Mouse (Mus musculus): ENCODE measurements around the gene Gtpbp6. TPM values are rescaled to one million over a fixed set of nuclear protein-coding genes. Genes with fewer than 3 reads are reported as not detected.
"Not testable (repeated sequence)": the region's sequence is repeated elsewhere in the genome, so short reads cannot be mapped to it uniquely, and the experiment has no call there.

Gene Gtpbp6
- polyA plus RNA-seq (2016; fragmentation: Nextera tagmentation; extraction: Ambion mirVana) = 51.2 and 61.7 TPM in 2 replicates

- ATAC-seq (ENCODE audit: low FRiP score, low read depth) = peak; percentile 82
- Histone ChIP-seq H3K27me3 (replicated peaks) (no peaks in the 10 kb centered on the region), H3K36me3 (peaks cover 45% of the 10 kb centered on the region), H3K4me2 (replicated peaks) (peak within 1 kb of the TSS; percentile 94), H3K27ac (peak within 1 kb of the TSS; percentile 89; the same call in 1 of the 2 replicates), H3K4me3 (peak within 1 kb of the TSS; percentile 84), H3K9ac (peak within 1 kb of the TSS; percentile 77), H3K9me3 (no peaks in the 10 kb centered on the region), H3K4me1 (peaks cover 13% of the 10 kb centered on the region)
- WGBS = under 1% methylated on average over 71 of the region's 71 CpGs
Observed at GRCm38 (mm10) chr5:110107581-110108304, at the start of gene Gtpbp6. TSS of gene Gtpbp6 (minus strand) at chr5:110108197.

GRCm38 (mm10) chr5:110143007-110143406, 35.0 kb upstream of the Gtpbp6 start:
- WGBS = 92% methylated on average over 5 of the region's 5 CpGs
- H3K4me1 ChIP-seq = no peaks in the 10 kb centered on the region
- no peak for ATAC-seq (ENCODE audit: low FRiP score, low read depth)
- no peak overlapping the region for H3K4me2 ChIP-seq (replicated peaks)
- no peaks in the 10 kb centered on the region for H3K27me3 ChIP-seq (replicated peaks)
- H3K9ac ChIP-seq = no peak overlapping the region
- H3K9me3 ChIP-seq = no peaks in the 10 kb centered on the region
- H3K4me3 ChIP-seq = no peak overlapping the region
- H3K27ac ChIP-seq = no peak overlapping the region
- peaks cover 67% of the 10 kb centered on the region for H3K36me3 ChIP-seq

GRCm38 (mm10) chr5:110142309-110142708, 34.3 kb upstream of the Gtpbp6 start:
- no peak overlapping the region for H3K9ac ChIP-seq
- no peak for ATAC-seq (ENCODE audit: low FRiP score, low read depth)
- H3K27me3 ChIP-seq (replicated peaks) = no peaks in the 10 kb centered on the region
- H3K27ac ChIP-seq = no peak overlapping the region
- no peak overlapping the region for H3K4me3 ChIP-seq
- peaks cover 61% of the 10 kb centered on the region for H3K36me3 ChIP-seq
- H3K9me3 ChIP-seq = no peaks in the 10 kb centered on the region
- WGBS = 96% methylated on average over 2 of the region's 2 CpGs
- no peak overlapping the region for H3K4me2 ChIP-seq (replicated peaks)
- H3K4me1 ChIP-seq = no peaks in the 10 kb centered on the region

GRCm38 (mm10) chr5:110140424-110140823, 32.4 kb upstream of the Gtpbp6 start:
- ATAC-seq (ENCODE audit: low FRiP score, low read depth) = no peak

GRCm38 (mm10) chr5:110139325-110139724, 31.3 kb upstream of the Gtpbp6 start:
- Histone ChIP-seq H3K4me3 (no peak overlapping the region), H3K9me3 (no peaks in the 10 kb centered on the region), H3K27me3 (replicated peaks) (no peaks in the 10 kb centered on the region), H3K4me1 (no peaks in the 10 kb centered on the region), H3K36me3 (peaks cover 35% of the 10 kb centered on the region), H3K9ac (no peak overlapping the region), H3K27ac (no peak overlapping the region), H3K4me2 (replicated peaks) (no peak overlapping the region)
- WGBS = 94% methylated on average over 3 of the region's 3 CpGs
- ATAC-seq (ENCODE audit: low FRiP score, low read depth) = no peak

More at GRCm38 (mm10) chr5:110140424-110140823, 32.4 kb upstream of the Gtpbp6 start:
- WGBS = 94% methylated on average over 7 of the region's 7 CpGs
- Histone ChIP-seq H3K9ac (no peak overlapping the region), H3K27me3 (replicated peaks) (no peaks in the 10 kb centered on the region), H3K9me3 (no peaks in the 10 kb centered on the region), H3K27ac (no peak overlapping the region), H3K36me3 (peaks cover 45% of the 10 kb centered on the region), H3K4me3 (no peak overlapping the region), H3K4me1 (no peaks in the 10 kb centered on the region), H3K4me2 (replicated peaks) (no peak overlapping the region)

GRCm38 (mm10) chr5:110137816-110138215, 29.8 kb upstream of the Gtpbp6 start:
- no peak overlapping the region for H3K4me3 ChIP-seq
- no peaks in the 10 kb centered on the region for H3K4me1 ChIP-seq
- peaks cover 24% of the 10 kb centered on the region for H3K36me3 ChIP-seq
- H3K27ac ChIP-seq = no peak overlapping the region
- no peak overlapping the region for H3K9ac ChIP-seq
- H3K9me3 ChIP-seq = no peaks in the 10 kb centered on the region
- H3K27me3 ChIP-seq (replicated peaks) = no peaks in the 10 kb centered on the region
- WGBS = 94% methylated on average over 3 of the region's 3 CpGs
- no peak for ATAC-seq (ENCODE audit: low FRiP score, low read depth)
- H3K4me2 ChIP-seq (replicated peaks) = no peak overlapping the region

- Histone ChIP-seq H3K4me3 (peak overlapping the region; percentile 83), H3K9ac (peak overlapping the region; percentile 79), H3K27me3 (replicated peaks) (no peaks in the 10 kb centered on the region), H3K36me3 (peaks cover 17% of the 10 kb centered on the region), H3K27ac (0 out of 2 replicates have a peak overlapping the region, but pooled peaks have one; percentile 8), H3K4me2 (replicated peaks) (peak overlapping the region; percentile 62), H3K4me1 (no peaks in the 10 kb centered on the region), H3K9me3 (no peaks in the 10 kb centered on the region)
- WGBS = 6% methylated on average over 18 of the region's 18 CpGs
- ATAC-seq (ENCODE audit: low FRiP score, low read depth) = peak; percentile 64
Observed at GRCm38 (mm10) chr5:110136087-110136464, 28.1 kb upstream of the Gtpbp6 start.

- Histone ChIP-seq H3K9ac (peak within 1 kb of the TSS; percentile 79), H3K36me3 (peaks cover 19% of the 10 kb centered on the region), H3K4me2 (replicated peaks) (peak within 1 kb of the TSS; percentile 62), H3K4me1 (no peaks in the 10 kb centered on the region), H3K27ac (0 out of 2 replicates have a peak within 1 kb of the TSS, but pooled peaks have one; percentile 8), H3K9me3 (peaks cover 1% of the 10 kb centered on the region; the same call in 1 of the 2 replicates), H3K4me3 (peak within 1 kb of the TSS; percentile 83), H3K27me3 (replicated peaks) (no peaks in the 10 kb centered on the region)
- ATAC-seq (ENCODE audit: low FRiP score, low read depth) = peak; percentile 100
- WGBS = 4% methylated on average over 46 of the region's 46 CpGs
Observed at GRCm38 (mm10) chr5:110135293-110136086, 27.5 kb upstream of the Gtpbp6 start, which contains the start of gene Chfr. TSS of gene Chfr (plus strand) at chr5:110135842.

GRCm38 (mm10) chr5:110122380-110122779, 14.4 kb upstream of the Gtpbp6 start:
- ATAC-seq (ENCODE audit: low FRiP score, low read depth); H3K27me3 ChIP-seq (replicated peaks); H3K4me2 ChIP-seq (replicated peaks); H3K9me3 ChIP-seq; H3K4me1 ChIP-seq; H3K9ac ChIP-seq; H3K4me3 ChIP-seq; H3K27ac ChIP-seq: not testable (repeated sequence)
- H3K36me3 ChIP-seq = peaks cover 66% of the 10 kb centered on the region
- 87% methylated on average over 3 of the region's 3 CpGs for WGBS

- Histone ChIP-seq H3K36me3 (peaks cover 39% of the 10 kb centered on the region), H3K9ac (peak within 1 kb of the TSS; percentile 56), H3K4me1 (peaks cover 13% of the 10 kb centered on the region), H3K9me3 (no peaks in the 10 kb centered on the region), H3K4me2 (replicated peaks) (peak within 1 kb of the TSS; percentile 75), H3K27ac (peak within 1 kb of the TSS; percentile 61), H3K27me3 (replicated peaks) (no peaks in the 10 kb centered on the region), H3K4me3 (peak within 1 kb of the TSS; percentile 51)
- 1% methylated on average over 12 of the region's 12 CpGs for WGBS
- peak; percentile 54 for ATAC-seq (ENCODE audit: low FRiP score, low read depth)
Observed at GRCm38 (mm10) chr5:110109991-110110441, 2.0 kb upstream of the Gtpbp6 start, which contains the start of gene Zfp605. TSS of gene Zfp605 (plus strand) at chr5:110110092.

GRCm38 (mm10) chr5:110108305-110108628, 270 bp upstream of the Gtpbp6 start:
- 0% methylated on average over 7 of the region's 7 CpGs for WGBS
- no peak for ATAC-seq (ENCODE audit: low FRiP score, low read depth)
- H3K36me3 ChIP-seq = peaks cover 45% of the 10 kb centered on the region
- H3K9me3 ChIP-seq = no peaks in the 10 kb centered on the region
- peak overlapping the region; percentile 77; the same call in 1 of the 2 replicates for H3K9ac ChIP-seq
- peak overlapping the region; percentile 94 for H3K4me2 ChIP-seq (replicated peaks)
- H3K27ac ChIP-seq = no peak overlapping the region
- H3K4me1 ChIP-seq = peaks cover 13% of the 10 kb centered on the region
- H3K4me3 ChIP-seq = peak overlapping the region; percentile 84
- H3K27me3 ChIP-seq (replicated peaks) = no peaks in the 10 kb centered on the region

Data from neural tube, embryonic 12.5 days (tissue).